ENCODE assay signal across 9 mouse cellular contexts in the genomic region with DNA sequence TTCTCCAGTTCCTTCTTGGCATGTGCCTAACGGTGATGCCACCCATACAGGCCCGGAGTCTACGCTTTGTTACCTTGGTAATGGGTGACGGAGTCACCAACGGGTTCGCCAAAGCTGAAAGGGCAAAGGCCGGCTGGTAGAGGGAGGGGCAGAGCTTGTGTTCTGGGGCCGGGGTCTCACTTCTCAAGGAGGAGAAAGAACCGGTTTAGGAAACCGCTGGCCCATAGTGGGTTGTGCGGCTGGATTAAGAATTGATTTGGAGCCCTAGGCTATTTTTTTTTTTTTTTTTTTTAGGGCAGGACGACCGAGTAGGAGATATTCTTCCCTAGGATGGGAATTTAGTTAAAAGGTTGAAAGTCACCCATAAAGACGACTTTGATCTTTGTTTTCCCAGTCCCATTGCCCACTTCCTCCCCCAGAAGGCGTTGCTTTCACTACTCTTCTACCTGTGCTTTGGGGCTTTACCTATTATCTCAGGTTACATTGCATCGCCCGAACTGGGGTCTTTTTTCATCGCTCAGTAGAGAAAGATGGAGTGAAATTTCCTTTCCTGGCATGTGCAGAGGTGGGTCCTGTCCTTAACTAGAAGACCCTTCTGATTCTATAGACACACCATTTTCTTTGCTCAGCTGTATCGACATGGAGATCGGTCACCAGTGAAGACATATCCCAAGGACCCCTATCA. TPM values are rescaled to one million over a fixed set of nuclear protein-coding genes. Genes with fewer than 3 reads are reported as not detected.
DNase-seq lines count a peak whose midpoint lies in the region; ATAC-seq and TF ChIP-seq lines count a peak whose summit lies in the region.
"Had no signal": no experiment of that assay in that cellular context is flagged by ENCODE, and none has a peak within 500 bp of the region (broad histone marks: within the 10 kb centered on the region; RNA-seq: fewer than 3 reads in every experiment).

No protein-coding gene starts in this region.

- peaks cover 24% of the 10 kb centered on the region for H3K36me3 ChIP-seq in lung, embryonic 15.5 days
- peaks cover 27% of the 10 kb centered on the region for H3K36me3 ChIP-seq in intestine, postnatal 0 days (ENCODE audit: control insufficient read depth, insufficient read depth)

- peak overlapping the region; percentile 76 for H3K4me2 ChIP-seq in lung, embryonic 15.5 days
- H3K4me2 ChIP-seq in intestine, postnatal 0 days (replicated peaks; ENCODE audit: low read depth) = peak overlapping the region; percentile 68

- no peaks in the 10 kb centered on the region for H3K27me3 ChIP-seq in lung, embryonic 15.5 days
- H3K27me3 ChIP-seq in intestine, postnatal 0 days (replicated peaks; ENCODE audit: control insufficient read depth, insufficient read depth, low read length) = no peaks in the 10 kb centered on the region

- H3K4me1 ChIP-seq in lung, embryonic 15.5 days = peaks cover 21% of the 10 kb centered on the region
- no peaks in the 10 kb centered on the region; the same call in 1 of the 2 replicates for H3K4me1 ChIP-seq in embryonic fibroblast, embryonic 13.5 days (ENCODE audit: control insufficient read depth, insufficient read depth, low read length)
- 0 out of 2 replicates have a peak, but pooled peaks cover 3% of the 10 kb centered on the region for H3K4me1 ChIP-seq in intestine, postnatal 0 days (replicated peaks; ENCODE audit: control insufficient read depth, insufficient read depth, low read length)
- peaks cover 3% of the 10 kb centered on the region; the same call in 1 of the 2 replicates for H3K4me1 ChIP-seq in olfactory bulb, adult 2 months (ENCODE audit: control insufficient read depth, insufficient read depth, low read length)

- TF ChIP-seq POLR2A in embryonic fibroblast, embryonic 13.5 days (IDR thresholded peaks at IDR 0.05; ENCODE audit: low read depth, low read length) = no peak
- no peak for TF ChIP-seq POLR2A in olfactory bulb, adult 2 months (IDR thresholded peaks at IDR 0.05; ENCODE audit: insufficient read depth, low read depth, low read length)

- H3K4me3 ChIP-seq in lung, embryonic 15.5 days = peak overlapping the region; percentile 60
- peak overlapping the region; percentile 63 for H3K4me3 ChIP-seq in embryonic fibroblast, embryonic 13.5 days (ENCODE audit: insufficient read depth, low read length)
- H3K4me3 ChIP-seq in intestine, postnatal 0 days (ENCODE audit: low read depth, low read length) = peak overlapping the region; percentile 84
- H3K4me3 ChIP-seq in olfactory bulb, adult 2 months (ENCODE audit: insufficient read depth, low read depth, low read length) = peak overlapping the region; percentile 95

- DNase-seq in lung, postnatal 14 days = no peak
- DNase-seq in layer of hippocampus, postnatal 10 days (ENCODE audit: low spot score in 2 of 2) = no peak
- DNase-seq in cerebellum, adult 11-12 months = no peak
- no peak for DNase-seq in urinary bladder, adult 2 months (ENCODE audit: low spot score)

- 10% methylated on average over 20 of the region's 20 CpGs for WGBS in lung, embryonic 15.5 days
- 10% methylated on average over 20 of the region's 20 CpGs for WGBS in intestine, postnatal 0 days
- 12% methylated on average over 20 of the region's 20 CpGs for WGBS in olfactory bulb, adult 2 months

- H3K27ac ChIP-seq in lung, embryonic 15.5 days = peak overlapping the region; percentile 96
- no peak overlapping the region for H3K27ac ChIP-seq in embryonic fibroblast, embryonic 13.5 days (ENCODE audit: insufficient read depth, low read length)
- peak overlapping the region; percentile 90 for H3K27ac ChIP-seq in intestine, postnatal 0 days (ENCODE audit: low read depth, low read length)
- H3K27ac ChIP-seq in olfactory bulb, adult 2 months (ENCODE audit: insufficient read depth, low read depth, low read length) = peak overlapping the region; percentile 92; the same call in 1 of the 2 replicates

- H3K9ac ChIP-seq in lung, embryonic 15.5 days = peak overlapping the region; percentile 70
- H3K9ac ChIP-seq in intestine, postnatal 0 days (ENCODE audit: low read depth, low read length) = peak overlapping the region; percentile 83

- H3K9me3 ChIP-seq in lung, embryonic 15.5 days = no peaks in the 10 kb centered on the region
- H3K9me3 ChIP-seq in intestine, postnatal 0 days (ENCODE audit: control insufficient read depth) = no peaks in the 10 kb centered on the region

- TF ChIP-seq CTCF in embryonic fibroblast, embryonic 13.5 days (IDR thresholded peaks at IDR 0.05; ENCODE audit: borderline replicate concordance, insufficient read depth, low read length) = no peak
- no peak for TF ChIP-seq CTCF in intestine, postnatal 0 days (IDR thresholded peaks at IDR 0.05; ENCODE audit: low read depth)
- no peak for TF ChIP-seq CTCF in olfactory bulb, adult 2 months (IDR thresholded peaks at IDR 0.05; ENCODE audit: insufficient read depth, low read depth, low read length)

- ATAC-seq in lung, embryonic 15.5 days (ENCODE audit: borderline replicate concordance, extremely low read depth, low FRiP score, low TSS enrichment) = no peak; the same call in 1 of the 2 replicates
- no peak for ATAC-seq in intestine, postnatal 0 days

RNA-seq across cellular contexts. Expression of gene Acp2, which starts 0.4 kb away (rescaled TPM):
- 27.6 and 30.6 TPM in 2 replicates for polyA plus RNA-seq in lung, embryonic 15.5 days (2015; fragmentation: Nextera tagmentation; extraction: Ambion mirVana)
- polyA plus RNA-seq in embryonic fibroblast, embryonic 13.5 days (2011; ENCODE audit: insufficient read length, low read depth, missing spikeins) = 51.2 and 54.9 TPM in 2 replicates
- polyA plus RNA-seq in intestine, postnatal 0 days (2015; fragmentation: Nextera tagmentation; extraction: Ambion mirVana) = 20.4 and 20.5 TPM in 2 replicates
- not detected in 2 replicates for polyA plus RNA-seq in olfactory bulb, adult 2 months (2012; ENCODE audit: insufficient read depth, insufficient read length, low replicate concordance, missing spikeins)
- total RNA-seq in layer of hippocampus, postnatal 10 days (2021) = 10 to 100 TPM; 47.3 to 55.0 TPM
- 18.8 and 24.2 TPM in 2 replicates for polyA plus RNA-seq in urinary bladder, adult 2 months (2012; rRNA removed)

RNA-seq across cellular contexts. Expression of gene Nr1h3, which starts 0.5 kb away (rescaled TPM):
- 20.9 and 22.8 TPM in 2 replicates for polyA plus RNA-seq in lung, embryonic 15.5 days (2015; fragmentation: Nextera tagmentation; extraction: Ambion mirVana)
- 1.5 and 1.6 TPM in 2 replicates for polyA plus RNA-seq in embryonic fibroblast, embryonic 13.5 days (2011; ENCODE audit: insufficient read length, low read depth, missing spikeins)
- polyA plus RNA-seq in intestine, postnatal 0 days (2015; fragmentation: Nextera tagmentation; extraction: Ambion mirVana) = 22.7 TPM in 2 replicates
- not detected in 2 replicates for polyA plus RNA-seq in olfactory bulb, adult 2 months (2012; ENCODE audit: insufficient read depth, insufficient read length, low replicate concordance, missing spikeins)
- total RNA-seq in layer of hippocampus, postnatal 10 days (2021) = 1 to 10 TPM; 2.3 to 3.7 TPM
- polyA plus RNA-seq in urinary bladder, adult 2 months (2012; rRNA removed) = 18.6 and 20.8 TPM in 2 replicates

RNA-seq across cellular contexts. Expression of gene Madd, which starts 19.5 kb away (rescaled TPM):
- polyA plus RNA-seq in lung, embryonic 15.5 days (2015; fragmentation: Nextera tagmentation; extraction: Ambion mirVana) = 9.4 and 10.9 TPM in 2 replicates
- polyA plus RNA-seq in embryonic fibroblast, embryonic 13.5 days (2011; ENCODE audit: insufficient read length, low read depth, missing spikeins) = 5.4 and 6.3 TPM in 2 replicates
- 3.1 and 4.7 TPM in 2 replicates for polyA plus RNA-seq in intestine, postnatal 0 days (2015; fragmentation: Nextera tagmentation; extraction: Ambion mirVana)
- 318 TPM in 1 of 2 replicates, not detected in the other for polyA plus RNA-seq in olfactory bulb, adult 2 months (2012; ENCODE audit: insufficient read depth, insufficient read length, low replicate concordance, missing spikeins)
- 100 to 1,000 TPM; 170 to 180 TPM for total RNA-seq in layer of hippocampus, postnatal 10 days (2021)
- 19.7 and 20.7 TPM in 2 replicates for polyA plus RNA-seq in urinary bladder, adult 2 months (2012; rRNA removed)

RNA-seq across cellular contexts. Expression of gene Ddb2, which starts 33.7 kb away (rescaled TPM):
- polyA plus RNA-seq in lung, embryonic 15.5 days (2015; fragmentation: Nextera tagmentation; extraction: Ambion mirVana) = 19.7 and 20.4 TPM in 2 replicates
- polyA plus RNA-seq in embryonic fibroblast, embryonic 13.5 days (2011; ENCODE audit: insufficient read length, low read depth, missing spikeins) = 5.6 and 8.4 TPM in 2 replicates
- 4.4 and 6.1 TPM in 2 replicates for polyA plus RNA-seq in intestine, postnatal 0 days (2015; fragmentation: Nextera tagmentation; extraction: Ambion mirVana)
- polyA plus RNA-seq in olfactory bulb, adult 2 months (2012; ENCODE audit: insufficient read depth, insufficient read length, low replicate concordance, missing spikeins) = not detected in 2 replicates
- total RNA-seq in layer of hippocampus, postnatal 10 days (2021) = 1 to 10 TPM; 8.9 to 9.4 TPM
- polyA plus RNA-seq in urinary bladder, adult 2 months (2012; rRNA removed) = 28.5 and 43.1 TPM in 2 replicates

RNA-seq across cellular contexts. Expression of gene Pacsin3, which starts 52.6 kb away (rescaled TPM):
- 51.7 and 54.2 TPM in 2 replicates for polyA plus RNA-seq in lung, embryonic 15.5 days (2015; fragmentation: Nextera tagmentation; extraction: Ambion mirVana)
- polyA plus RNA-seq in embryonic fibroblast, embryonic 13.5 days (2011; ENCODE audit: insufficient read length, low read depth, missing spikeins) = 22.0 and 25.5 TPM in 2 replicates
- polyA plus RNA-seq in intestine, postnatal 0 days (2015; fragmentation: Nextera tagmentation; extraction: Ambion mirVana) = 6.5 and 7.3 TPM in 2 replicates
- polyA plus RNA-seq in olfactory bulb, adult 2 months (2012; ENCODE audit: insufficient read depth, insufficient read length, low replicate concordance, missing spikeins) = not detected in 2 replicates
- total RNA-seq in layer of hippocampus, postnatal 10 days (2021) = 10 to 100 TPM; 24.2 to 33.2 TPM
- polyA plus RNA-seq in urinary bladder, adult 2 months (2012; rRNA removed) = 43.3 and 46.7 TPM in 2 replicates
- total RNA-seq: neutrophil, adult 5-6 weeks had no signal
